Mouse (Mus musculus): Measurements from ENCODE around the gene Ccr10. TPM values are rescaled to one million over a fixed set of nuclear protein-coding genes. Genes with fewer than 3 reads are reported as not detected.

Gene Ccr10
- total RNA-seq (2023), result not detected

DNA sequence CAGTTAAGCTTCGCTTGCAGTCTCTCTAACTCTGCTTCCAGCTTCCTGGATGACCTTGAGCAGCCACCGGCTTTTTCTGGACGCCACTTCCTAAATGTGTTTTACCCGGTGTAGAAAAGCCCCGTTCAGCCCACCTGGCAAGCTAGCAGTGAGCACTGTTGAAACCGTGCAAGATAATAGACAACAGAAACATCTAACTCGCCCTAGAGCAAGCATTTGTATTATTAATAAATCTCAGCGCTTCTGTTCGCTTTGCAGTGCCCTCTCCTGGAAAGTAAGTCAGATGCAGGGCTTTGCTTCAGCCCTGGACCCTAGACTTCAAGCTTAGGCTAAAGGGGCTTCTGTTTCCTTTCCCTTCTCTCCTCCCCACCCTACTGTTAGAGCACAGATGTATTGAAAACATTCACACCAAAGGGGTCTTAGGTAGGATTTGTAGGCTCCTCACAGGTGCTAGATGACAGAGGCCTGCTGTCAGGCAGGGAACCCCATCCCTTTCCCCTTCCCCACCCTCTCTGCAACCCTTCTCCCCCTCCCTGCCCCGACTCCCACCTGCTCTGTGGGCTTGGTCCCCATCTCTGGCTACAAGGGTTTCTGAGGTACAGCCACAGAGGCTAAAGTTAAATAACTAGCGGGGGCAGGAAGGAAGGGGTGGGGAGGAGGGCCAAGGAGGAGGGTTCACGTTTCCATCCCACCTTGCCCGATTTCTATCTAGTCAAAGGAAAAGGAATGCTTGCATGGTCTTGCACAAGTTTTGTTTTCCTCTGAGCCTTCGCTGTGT lies at the start of gene Ccr10:
Gene Ccr10 (minus strand): TSS at position 593 of the 778 bp plus-strand sequence.

DNA sequence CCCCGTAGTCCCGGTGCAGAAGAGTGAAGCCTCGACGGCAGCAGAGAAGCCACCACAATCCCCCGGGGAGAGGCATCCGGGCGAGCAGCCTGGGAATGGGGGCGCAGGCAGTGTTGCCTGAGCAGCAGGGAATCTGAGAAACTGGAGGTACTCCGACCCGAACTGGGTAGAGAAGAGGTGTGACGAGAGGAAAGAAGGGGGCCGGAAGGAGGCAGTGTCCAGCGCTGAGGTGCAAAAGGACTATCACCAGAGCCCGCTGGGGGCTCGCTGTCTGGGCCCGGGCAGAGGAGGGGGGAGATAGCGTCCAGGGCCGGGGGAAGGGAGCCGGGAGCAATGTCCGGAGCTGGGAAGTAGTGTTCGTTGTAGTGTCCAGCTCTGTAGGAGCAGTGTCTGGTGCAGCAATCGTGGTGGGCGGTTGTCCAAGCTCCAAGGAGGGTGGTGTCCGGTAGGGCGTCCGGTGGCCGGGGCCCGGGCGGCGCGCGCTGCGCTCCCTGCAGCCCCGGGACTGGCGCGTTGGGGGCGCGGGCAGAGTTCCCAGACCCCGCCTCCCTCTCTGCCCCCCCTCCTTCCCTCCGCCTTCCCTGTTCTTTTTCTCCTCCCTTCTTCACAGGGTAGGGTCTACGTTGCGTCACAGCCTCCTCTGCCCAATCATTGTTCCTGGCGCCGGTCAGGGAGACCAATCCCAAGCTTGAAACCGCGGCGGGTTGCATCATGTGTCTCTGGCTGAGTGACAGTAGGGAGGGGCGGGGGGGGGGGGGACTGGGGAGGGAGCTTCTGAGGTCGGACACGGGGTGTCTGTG lies 4.2 kb downstream of the Ccr10 start, which contains the start of gene Plekhh3:
Gene Plekhh3 (minus strand): TSS at position 541 of the 800 bp plus-strand sequence.

DNA sequence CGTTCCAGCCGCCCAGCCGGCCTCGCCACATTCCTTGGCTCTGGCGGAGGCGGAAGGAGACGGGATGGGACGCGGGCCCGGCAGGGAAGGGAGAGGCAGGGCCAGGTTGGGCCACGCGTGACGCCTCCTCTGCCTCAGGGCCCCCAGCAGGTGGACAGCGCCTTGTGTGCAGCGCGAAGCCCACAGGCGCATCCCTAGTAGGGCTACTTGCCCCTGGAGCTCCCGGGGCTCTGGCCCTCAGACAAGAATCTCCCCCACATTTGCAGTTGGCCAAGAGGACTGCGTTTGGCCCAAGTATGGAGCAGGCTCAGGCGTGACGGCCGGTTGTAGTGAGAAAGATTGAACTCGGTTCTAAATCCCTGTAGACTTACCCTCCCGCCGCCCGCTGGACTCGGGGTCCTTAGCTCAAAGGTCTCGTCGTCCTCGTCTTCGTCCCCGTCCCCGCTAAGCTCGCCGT lies 4.9 kb downstream of the Ccr10 start, which contains the start of gene Cntnap1:
Gene Cntnap1 (plus strand): TSS at position 170 of the 457 bp plus-strand sequence.

DNA sequence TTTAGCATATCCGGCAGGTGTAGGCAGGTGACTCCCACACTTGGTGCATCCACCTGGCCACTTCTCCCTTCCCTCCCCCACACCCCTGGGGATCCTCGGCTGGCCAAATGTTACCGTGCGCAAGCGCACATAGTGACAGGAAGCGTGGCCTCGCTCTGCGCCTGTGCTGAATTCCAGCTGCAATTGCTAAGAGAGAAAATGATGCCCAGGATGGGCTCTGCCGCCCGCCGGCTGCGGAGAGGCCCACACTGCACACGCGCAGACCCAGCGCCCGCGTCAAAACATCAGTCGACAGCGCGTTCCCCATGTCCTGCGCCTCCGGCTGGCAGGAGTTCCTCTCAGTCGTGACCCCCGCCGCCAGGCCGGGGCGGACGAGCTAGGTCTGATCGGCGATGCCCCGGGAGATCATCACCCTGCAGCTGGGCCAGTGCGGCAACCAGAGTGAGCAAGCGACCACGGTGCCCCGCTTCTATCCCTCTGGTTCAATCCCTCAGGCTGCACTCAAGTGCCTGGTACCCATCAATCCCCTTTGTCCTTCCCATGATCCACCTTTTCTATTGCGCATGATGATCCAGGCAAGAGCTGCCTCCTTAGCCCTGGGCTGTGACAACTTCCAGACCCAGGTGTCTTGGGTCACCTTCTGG lies 19.4 kb downstream of the Ccr10 start, which contains the start of gene Tubg2:
Gene Tubg2 (plus strand): TSS at position 180 of the 644 bp plus-strand sequence.

Other genes starting within 250 kb of the Ccr10 start
- 100 to 1,000 TPM; 218 to 234 TPM for gene Stat3, start 235.9 kb downstream of the Ccr10 start, total RNA-seq (2023)
- not detected for gene Cavin1, start 204.6 kb downstream of the Ccr10 start, total RNA-seq (2023)
- 100 to 1,000 TPM in 1 of 2 experiments, 10 to 100 TPM in 1; 76.8 to 108 TPM for gene Atp6v0a1, start 166.0 kb downstream of the Ccr10 start, total RNA-seq (2023)
- 10 to 100 TPM; 18.5 to 24.4 TPM for gene Naglu, start 105.4 kb downstream of the Ccr10 start, total RNA-seq (2023)
- 1 to 10 TPM; 2.2 to 2.9 TPM for gene Hsd17b1, start 97.0 kb downstream of the Ccr10 start, total RNA-seq (2023)
- 10 to 100 TPM; 18.3 to 21.7 TPM for gene Coasy, start 92.9 kb downstream of the Ccr10 start, total RNA-seq (2023)
- 10 to 100 TPM; 36.8 to 37.6 TPM for gene Mlx, start 88.2 kb downstream of the Ccr10 start, total RNA-seq (2023)
- 1 to 10 TPM; 2.9 to 3.5 TPM for gene Psmc3ip, start 80.0 kb downstream of the Ccr10 start, total RNA-seq (2023)
- gene Retreg3, start 55.5 kb downstream of the Ccr10 start, total RNA-seq (2023), result 10 to 100 TPM; 85.9 to 89.2 TPM
- gene Tubg1, start 55.5 kb downstream of the Ccr10 start, total RNA-seq (2023), result 10 to 100 TPM; 14.2 to 17.4 TPM
- 1 to 10 TPM; 3.2 to 7.1 TPM for gene Tubg2, start 19.5 kb downstream of the Ccr10 start, total RNA-seq (2023)
- under 1 TPM; 0.21 to 0.32 TPM for gene Cntnap1, start 4.9 kb downstream of the Ccr10 start, total RNA-seq (2023)
- gene Plekhh3, start 4.1 kb downstream of the Ccr10 start, total RNA-seq (2023), result 1 to 10 TPM in 1 of 2 experiments, under 1 TPM in 1; 0.95 to 1.4 TPM
- gene Ezh1, start 51.0 kb upstream of the Ccr10 start, total RNA-seq (2023), result 10 to 100 TPM; 89.5 to 93.8 TPM
- not detected for gene Ramp2, start 70.6 kb upstream of the Ccr10 start, total RNA-seq (2023)
- 10 to 100 TPM; 69.8 to 82.7 TPM for gene Vps25, start 78.3 kb upstream of the Ccr10 start, total RNA-seq (2023)
- under 1 TPM; 0.20 to 0.77 TPM for gene Wnk4, start 85.1 kb upstream of the Ccr10 start, total RNA-seq (2023)
- under 1 TPM in 1 of 2 experiments, not detected in 1; 0.29 TPM for gene Cntd1, start 103.6 kb upstream of the Ccr10 start, total RNA-seq (2023)
- gene Coa3, start 103.7 kb upstream of the Ccr10 start, total RNA-seq (2023), result 10 to 100 TPM; 30.6 to 33.6 TPM
- gene Becn1, start 126.8 kb upstream of the Ccr10 start, total RNA-seq (2023), result 100 to 1,000 TPM; 185 to 187 TPM
- gene Psme3, start 140.8 kb upstream of the Ccr10 start, total RNA-seq (2023), result 100 to 1,000 TPM; 143 to 148 TPM
- 10 to 100 TPM; 13.2 to 14.9 TPM for gene Aoc2, start 149.6 kb upstream of the Ccr10 start, total RNA-seq (2023)
- gene Aoc3, start 155.2 kb upstream of the Ccr10 start, total RNA-seq (2023), result under 1 TPM in 1 of 2 experiments, not detected in 1; 0.50 TPM
- gene G6pc, start 192.1 kb upstream of the Ccr10 start, total RNA-seq (2023), result not detected
- gene Aarsd1, start 242.2 kb upstream of the Ccr10 start, total RNA-seq (2023), result 10 to 100 TPM; 30.7 to 36.3 TPM
- 1 to 10 TPM in 1 of 2 experiments, not detected in 1; 2.8 TPM for gene Gm27029, start 249.4 kb upstream of the Ccr10 start, total RNA-seq (2023)
- 10 to 100 TPM; 22.5 to 22.6 TPM for gene Rundc1, start 249.6 kb upstream of the Ccr10 start, total RNA-seq (2023)
- gene Ptges3l, start 249.9 kb upstream of the Ccr10 start, total RNA-seq (2023), result 1 to 10 TPM; 1.9 to 2.6 TPM

All from B cell, adult 67 days (primary cell).